Mouse (Mus musculus) liver, embryonic 14.5 days (tissue): Measurements from ENCODE around the gene Lmx1b.

Experiments
- CTCF ChIP-seq: IDR thresholded peaks from 2 replicates; pipeline ENCODE4 v1.5.1; 2016; ENCODE audit warnings: antibody characterized with exemption, low read depth, control low read depth
- EP300 ChIP-seq: IDR thresholded peaks from 2 replicates; pipeline ENCODE4 v1.6.1; 2016; ENCODE audit warnings: antibody characterized with exemption, low read depth

DNA sequence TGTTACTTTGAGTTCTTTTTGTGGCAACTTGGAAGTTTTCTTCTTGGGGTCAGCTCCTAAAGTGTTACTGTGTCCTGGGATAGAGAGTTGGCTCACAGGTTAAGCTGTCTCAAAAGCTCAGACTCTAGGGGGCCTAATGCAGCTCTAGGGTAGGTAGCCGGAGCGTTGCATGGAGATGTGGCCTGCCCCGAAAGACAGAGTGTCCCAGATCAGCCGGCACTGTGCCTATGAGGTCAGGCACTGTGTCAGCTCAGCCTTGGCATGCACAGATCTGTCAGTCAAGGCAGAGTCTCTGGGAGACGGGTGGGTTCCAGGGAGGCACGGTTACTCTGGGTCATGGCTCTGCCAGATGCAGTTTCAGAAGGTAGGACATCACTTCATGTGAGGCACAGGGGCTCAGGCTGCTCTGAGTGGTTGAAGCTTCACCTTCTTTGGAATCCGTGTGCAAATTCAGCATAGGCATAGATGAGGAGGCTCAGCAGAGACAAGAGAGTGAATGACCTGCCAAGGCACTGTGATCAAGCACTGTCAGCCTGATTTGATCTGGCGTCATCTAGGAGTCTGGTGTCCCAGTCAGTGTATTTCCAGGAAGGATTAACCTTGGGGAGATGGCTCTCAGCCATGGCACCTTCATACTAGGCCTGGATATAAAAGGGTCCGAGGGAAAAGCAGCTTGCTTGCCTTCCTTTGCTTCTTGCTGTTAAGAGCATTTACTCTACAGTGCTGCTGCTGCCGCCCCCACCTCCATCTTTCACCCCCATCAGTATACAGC is 32.6 kb upstream of the Lmx1b start:
- TF ChIP-seq EP300 (no peak), CTCF (no peak)
